Mouse (Mus musculus) hindbrain, postnatal 0 days (tissue): ENCODE results near the gene Trappc2l. TPM values are rescaled to one million over a fixed set of nuclear protein-coding genes. Genes with fewer than 3 reads are reported as not detected.

Source experiments
- ATAC-seq: fragments of 200-750 bp; cut with Nextera tagmentation; 2 replicates; pipeline ENCODE4 v1.8.0; 2017; ENCODE audit warnings: mild to moderate bottlenecking, moderate TSS enrichment, moderate library complexity
- DNase-seq: peaks from one replicate; pipeline ENCODE4 v3.0.0-alpha.2; 2015; ENCODE audit warnings: low spot score
- H3K27ac ChIP-seq: fragments of 300-500 bp; sonication (generic); 2 replicates; pipeline ENCODE4 v1.5.1; 2014; ENCODE audit warnings: mild to moderate bottlenecking
- H3K27me3 ChIP-seq: fragments of 300-500 bp; sonication (generic); 2 replicates; pipeline ENCODE4 v1.6.1; 2014; ENCODE audit warnings: low read length, mixed read lengths; ENCODE audit not compliant: insufficient read depth
- H3K36me3 ChIP-seq: fragments of 300-500 bp; sonication (generic); 2 replicates; pipeline ENCODE4 v1.6.1; 2014; ENCODE audit warnings: low read length, mixed read lengths; ENCODE audit not compliant: insufficient read depth
- H3K4me1 ChIP-seq: fragments of 300-500 bp; sonication (generic); 2 replicates; pipeline ENCODE4 v1.6.1; 2014; ENCODE audit warnings: antibody characterized with exemption, low read length, mixed read lengths; ENCODE audit not compliant: insufficient read depth
- H3K4me2 ChIP-seq: fragments of 300-500 bp; sonication (generic); 2 replicates; pipeline ENCODE4 v1.6.1; 2014; ENCODE audit warnings: low read depth, mild to moderate bottlenecking, low read length, moderate library complexity, mixed read lengths
- H3K4me3 ChIP-seq: fragments of 300-500 bp; sonication (generic); 2 replicates; pipeline ENCODE4 v1.5.1; 2014; ENCODE audit warnings: low read length
- H3K9ac ChIP-seq: fragments of 300-500 bp; sonication (generic); replicated peaks from 2 replicates; pipeline ENCODE4 v1.6.1; 2014; ENCODE audit warnings: mild to moderate bottlenecking, low read length, moderate library complexity, mixed read lengths
- H3K9me3 ChIP-seq: fragments of 300-500 bp; sonication (generic); 2 replicates; pipeline ENCODE4 v1.6.1; 2016; ENCODE audit warnings: low read length, mixed read lengths
- CTCF ChIP-seq: IDR thresholded peaks from 2 replicates; pipeline ENCODE4 v1.5.1; 2016; ENCODE audit warnings: antibody characterized with exemption, control low read depth, low read depth
- WGBS: fragments of 180-500 bp; shearing (Covaris S2); extraction: QIAGEN DNeasy Blood & Tissue Kit; methylation state at CpG from one replicate; pipeline ENCODE4 v1.1.7; 2014; 5-methylcytosine and 5-hydroxymethylcytosine counted together
- microRNA-seq, 2 experiments: library from miRNA; unstranded; fragments of <30 nt; microRNA quantifications; one replicate each; pipeline ENCODE4; 2016
- polyA plus RNA-seq: library from polyadenylated mRNA; unstranded; fragments of >200 nt; fragmentation: Nextera tagmentation; extraction: Ambion mirVana; gene quantifications from 2 replicates; pipeline ENCODE4 v1.2.1, GENCODE M21; 2015
- total RNA-seq: library from RNA; depleted of rRNA; stranded (reverse); fragments of >200 nt; gene quantifications from 2 replicates; pipeline ENCODE4 v1.2.3, GENCODE M21; 2014; rRNA removed

Gene Trappc2l
- total and polyA plus RNA-seq, 2 experiments from 2014 or later: 11.4 to 130 TPM

- H3K4me1 ChIP-seq: peaks cover under 1% of the 10 kb centered on the region
- no peak for DNase-seq
Measured at GRCm38 (mm10) chr8:122660022-122660421, 48.6 kb downstream of the Trappc2l start.

DNA sequence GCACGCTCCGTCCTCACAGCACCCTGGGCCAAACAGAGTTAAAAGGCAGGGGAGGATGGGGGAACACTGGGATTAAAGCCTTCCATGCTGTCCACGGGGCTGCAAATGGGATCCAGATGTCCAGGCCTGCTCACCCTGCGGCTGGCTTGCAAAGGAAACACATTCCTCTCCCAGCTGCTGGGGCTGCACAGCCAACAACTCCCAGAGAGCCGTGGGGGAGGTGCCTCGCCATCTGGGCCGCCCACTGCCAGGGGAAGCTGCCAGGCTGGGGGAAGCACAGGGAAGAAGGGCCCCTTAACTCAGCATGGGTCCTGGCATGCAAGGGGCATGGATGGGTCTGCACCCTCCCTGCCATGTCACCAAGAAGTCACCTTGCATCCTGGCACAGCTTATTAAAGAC is 49.7 kb downstream of the Trappc2l start:
- H3K4me3 ChIP-seq: no peak overlapping the region
- ATAC-seq (no peak), DNase-seq (peak; percentile 64)
- H3K4me2 ChIP-seq: no peak overlapping the region
- no peaks in the 10 kb centered on the region for H3K9me3 ChIP-seq
- 0 out of 2 replicates have a peak, but pooled peaks cover 4% of the 10 kb centered on the region for H3K36me3 ChIP-seq
- no peaks in the 10 kb centered on the region for H3K27me3 ChIP-seq
- peak overlapping the region; percentile 17; the same call in 1 of the 2 replicates for H3K27ac ChIP-seq
- TF ChIP-seq CTCF: no peak
- 21% methylated on average over 7 of the region's 7 CpGs for WGBS
- peaks cover 10% of the 10 kb centered on the region for H3K4me1 ChIP-seq
- no peak overlapping the region for H3K9ac ChIP-seq

More at GRCm38 (mm10) chr8:122660022-122660421, 48.6 kb downstream of the Trappc2l start:
- no peak overlapping the region for H3K4me3 ChIP-seq
- H3K4me2 ChIP-seq: no peak overlapping the region
- H3K9ac ChIP-seq: no peak overlapping the region
- 75% methylated on average over 2 of the region's 2 CpGs for WGBS
- H3K27me3 ChIP-seq: no peaks in the 10 kb centered on the region
- peak; percentile 59 for TF ChIP-seq CTCF
- 0 out of 2 replicates have a peak, but pooled peaks cover 4% of the 10 kb centered on the region for H3K36me3 ChIP-seq
- H3K27ac ChIP-seq: no peak overlapping the region
- no peak for ATAC-seq
- H3K9me3 ChIP-seq: no peaks in the 10 kb centered on the region

DNA sequence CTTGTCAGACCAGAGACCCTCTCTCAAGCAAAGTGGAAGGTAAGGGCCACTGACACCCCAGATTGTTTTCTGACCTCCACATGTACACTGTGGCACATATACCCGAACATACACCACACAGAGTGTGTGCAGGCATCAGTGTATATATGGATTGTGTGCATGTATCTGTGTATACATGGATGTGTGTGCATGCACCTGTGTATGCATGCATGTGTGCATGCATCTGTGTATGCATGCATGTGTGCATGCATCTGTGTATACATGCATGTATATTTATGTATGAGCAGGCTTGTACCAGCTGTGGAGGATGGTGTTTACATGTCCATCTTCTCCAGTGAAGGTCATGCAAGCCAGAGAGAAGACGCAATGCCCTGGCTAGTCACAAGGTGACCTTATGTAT is 50.5 kb downstream of the Trappc2l start:
- H3K4me1 ChIP-seq: peaks cover 18% of the 10 kb centered on the region

GRCm38 (mm10) chr8:122663106-122663505 is 51.7 kb downstream of the Trappc2l start:
- no peak overlapping the region for H3K9ac ChIP-seq
- DNase-seq (no peak), ATAC-seq (no peak)
- H3K27ac ChIP-seq: no peak overlapping the region; the same call in 1 of the 2 replicates
- H3K36me3 ChIP-seq: 0 out of 2 replicates have a peak, but pooled peaks cover 4% of the 10 kb centered on the region
- H3K9me3 ChIP-seq: no peaks in the 10 kb centered on the region
- H3K4me3 ChIP-seq: no peak overlapping the region
- peaks cover 20% of the 10 kb centered on the region for H3K4me1 ChIP-seq
- no peaks in the 10 kb centered on the region for H3K27me3 ChIP-seq
- WGBS: 55% methylated on average over 3 of the region's 3 CpGs
- no peak overlapping the region for H3K4me2 ChIP-seq
- no peak for TF ChIP-seq CTCF

More for the DNA sequence above, 50.5 kb downstream of the Trappc2l start:
- Histone ChIP-seq H3K27me3 (no peaks in the 10 kb centered on the region), H3K27ac (0 out of 2 replicates have a peak overlapping the region, but pooled peaks have one; percentile 17), H3K4me3 (no peak overlapping the region), H3K36me3 (0 out of 2 replicates have a peak, but pooled peaks cover 4% of the 10 kb centered on the region), H3K9ac (no peak overlapping the region), H3K9me3 (no peaks in the 10 kb centered on the region), H3K4me2 (no peak overlapping the region)
- WGBS: 68% methylated on average over 2 of the region's 2 CpGs
- DNase-seq (no peak), ATAC-seq (no peak)
- TF ChIP-seq CTCF: no peak

DNA sequence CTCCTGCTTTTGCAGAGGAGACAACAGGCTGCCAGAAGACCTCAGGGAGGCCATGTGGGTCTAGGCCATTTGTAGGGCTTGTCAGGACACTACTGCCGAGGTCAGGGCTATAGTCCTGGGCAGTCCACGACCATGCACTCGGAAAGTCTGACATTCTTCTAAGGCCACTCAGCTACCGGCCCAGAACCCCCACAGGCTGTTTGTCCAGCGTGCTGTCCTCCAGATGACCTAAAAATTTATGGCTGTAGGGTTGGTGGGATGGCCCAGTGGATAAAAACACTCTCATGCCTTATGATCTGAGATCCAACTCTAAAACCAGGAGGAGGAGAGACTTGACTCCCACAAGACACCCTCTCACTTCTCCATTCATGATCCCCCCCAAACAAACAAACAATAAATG is 52.2 kb downstream of the Trappc2l start:
- H3K27me3 ChIP-seq: no peaks in the 10 kb centered on the region
- H3K4me1 ChIP-seq: peaks cover 20% of the 10 kb centered on the region
- no peaks in the 10 kb centered on the region for H3K9me3 ChIP-seq
- no peak for DNase-seq
- no peak overlapping the region; the same call in 1 of the 2 replicates for H3K27ac ChIP-seq
- ATAC-seq: no peak
- no peak for TF ChIP-seq CTCF
- H3K4me2 ChIP-seq: no peak overlapping the region
- WGBS: 86% methylated on average over 5 of the region's 5 CpGs
- H3K9ac ChIP-seq: no peak overlapping the region
- 0 out of 2 replicates have a peak, but pooled peaks cover under 1% of the 10 kb centered on the region for H3K36me3 ChIP-seq
- H3K4me3 ChIP-seq: no peak overlapping the region

DNA sequence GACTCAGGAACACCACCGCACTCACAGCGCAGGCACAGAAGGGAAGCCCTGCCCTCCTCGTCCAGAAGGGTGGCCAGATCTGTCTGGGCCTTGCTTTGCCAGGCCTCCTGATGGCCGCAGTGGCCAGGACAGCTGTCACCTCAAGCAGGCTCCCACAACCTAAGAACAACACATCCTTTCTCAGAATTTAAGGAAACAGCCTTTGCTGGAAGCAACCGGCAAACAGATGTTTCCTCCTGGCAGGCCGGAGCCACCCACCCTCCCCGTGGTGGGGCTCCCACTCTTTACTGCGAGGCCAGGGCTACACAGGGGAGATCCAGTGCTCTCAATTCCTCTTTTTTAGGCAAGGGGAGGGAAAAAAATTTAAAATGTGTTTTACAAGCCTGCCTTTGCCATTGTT is 53.8 kb downstream of the Trappc2l start:
- no peaks in the 10 kb centered on the region for H3K27me3 ChIP-seq
- H3K36me3 ChIP-seq: no peaks in the 10 kb centered on the region
- peaks cover 26% of the 10 kb centered on the region for H3K4me1 ChIP-seq
- H3K27ac ChIP-seq: peak overlapping the region; percentile 69
- ATAC-seq (0 out of 2 replicates have a peak, but pooled peaks have one; percentile 44), DNase-seq (peak; percentile 63)
- 0 out of 2 replicates have a peak overlapping the region, but pooled peaks have one; percentile 42 for H3K4me2 ChIP-seq
- H3K4me3 ChIP-seq: no peak overlapping the region
- 24% methylated on average over 8 of the region's 8 CpGs for WGBS
- H3K9me3 ChIP-seq: no peaks in the 10 kb centered on the region
- no peak for TF ChIP-seq CTCF
- no peak overlapping the region for H3K9ac ChIP-seq

- H3K9ac ChIP-seq: no peak overlapping the region
- DNase-seq (peak; percentile 85), ATAC-seq (peak; percentile 54)
- WGBS: 19% methylated on average over 13 of the region's 14 CpGs
- peak overlapping the region; percentile 42 for H3K4me2 ChIP-seq
- peaks cover 31% of the 10 kb centered on the region for H3K4me1 ChIP-seq
- TF ChIP-seq CTCF: no peak
- H3K4me3 ChIP-seq: no peak overlapping the region
- H3K27me3 ChIP-seq: no peaks in the 10 kb centered on the region
- no peaks in the 10 kb centered on the region for H3K9me3 ChIP-seq
- no peaks in the 10 kb centered on the region for H3K36me3 ChIP-seq
- peak overlapping the region; percentile 69 for H3K27ac ChIP-seq
Measured at GRCm38 (mm10) chr8:122665667-122666316, 54.4 kb downstream of the Trappc2l start.

Small RNAs within 50 kb of the gene (microRNA-seq; reads per million reads assigned to microRNA genes)
- 0 reads per million in 2 experiments for gene Mir6396

Other genes starting within 250 kb of the Trappc2l start
- 24.4 and 25.6 TPM in 2 replicates for gene Zc3h18, start 235.0 kb upstream of the Trappc2l start, total RNA-seq
- gene Zc3h18, start 235.0 kb upstream of the Trappc2l start, polyA plus RNA-seq: 25.2 and 25.3 TPM in 2 replicates
- 0.52 TPM in 1 of 2 replicates, not detected in the other for gene Il17c, start 189.6 kb upstream of the Trappc2l start, total RNA-seq
- 0.21 TPM in 1 of 2 replicates, not detected in the other for gene Il17c, start 189.6 kb upstream of the Trappc2l start, polyA plus RNA-seq
- gene Cyba, start 178.7 kb upstream of the Trappc2l start, total RNA-seq: 19.6 and 30.6 TPM in 2 replicates
- gene Cyba, start 178.7 kb upstream of the Trappc2l start, polyA plus RNA-seq: 44.0 and 46.2 TPM in 2 replicates
- gene Mvd, start 168.2 kb upstream of the Trappc2l start, total RNA-seq: 67.1 and 89.6 TPM in 2 replicates
- 55.2 and 55.5 TPM in 2 replicates for gene Mvd, start 168.2 kb upstream of the Trappc2l start, polyA plus RNA-seq
- gene Snai3, start 150.9 kb upstream of the Trappc2l start, total RNA-seq: not detected in 2 replicates
- not detected in 2 replicates for gene Snai3, start 150.9 kb upstream of the Trappc2l start, polyA plus RNA-seq
- 37.4 and 48.8 TPM in 2 replicates for gene Rnf166, start 135.6 kb upstream of the Trappc2l start, total RNA-seq
- gene Rnf166, start 135.6 kb upstream of the Trappc2l start, polyA plus RNA-seq: 22.6 and 27.0 TPM in 2 replicates
- 39.9 and 49.8 TPM in 2 replicates for gene Ctu2, start 135.5 kb upstream of the Trappc2l start, total RNA-seq
- 85.4 and 93.6 TPM in 2 replicates for gene Ctu2, start 135.5 kb upstream of the Trappc2l start, polyA plus RNA-seq
- 10.0 and 17.5 TPM in 2 replicates for gene Piezo1, start 60.3 kb upstream of the Trappc2l start, total RNA-seq
- 1.2 and 1.3 TPM in 2 replicates for gene Piezo1, start 60.3 kb upstream of the Trappc2l start, polyA plus RNA-seq
- 24.9 and 26.3 TPM in 2 replicates for gene Cdt1, start 43.6 kb upstream of the Trappc2l start, total RNA-seq
- 10.7 and 11.7 TPM in 2 replicates for gene Cdt1, start 43.6 kb upstream of the Trappc2l start, polyA plus RNA-seq
- gene Aprt, start 34.7 kb upstream of the Trappc2l start, total RNA-seq: 113 and 123 TPM in 2 replicates
- gene Aprt, start 34.7 kb upstream of the Trappc2l start, polyA plus RNA-seq: 183 and 189 TPM in 2 replicates
- 12.0 and 14.2 TPM in 2 replicates for gene Galns, start 177 bp upstream of the Trappc2l start, total RNA-seq
- gene Galns, start 177 bp upstream of the Trappc2l start, polyA plus RNA-seq: 9.1 and 10.0 TPM in 2 replicates
- gene Pabpn1l, start 11.1 kb downstream of the Trappc2l start, total RNA-seq: not detected in 2 replicates
- gene Pabpn1l, start 11.1 kb downstream of the Trappc2l start, polyA plus RNA-seq: not detected in 2 replicates
- 9.2 and 10.0 TPM in 2 replicates for gene Cbfa2t3, start 87.5 kb downstream of the Trappc2l start, total RNA-seq
- 12.4 and 12.6 TPM in 2 replicates for gene Cbfa2t3, start 87.5 kb downstream of the Trappc2l start, polyA plus RNA-seq
- 19.9 and 22.3 TPM in 2 replicates for gene Acsf3, start 163.8 kb downstream of the Trappc2l start, total RNA-seq
- 18.6 and 20.6 TPM in 2 replicates for gene Acsf3, start 163.8 kb downstream of the Trappc2l start, polyA plus RNA-seq
- 0.72 and 0.84 TPM in 2 replicates for gene Cdh15, start 236.3 kb downstream of the Trappc2l start, total RNA-seq
- 2.3 and 2.4 TPM in 2 replicates for gene Cdh15, start 236.3 kb downstream of the Trappc2l start, polyA plus RNA-seq